Mouse (Mus musculus) MEL (cell line): Measurements from ENCODE around the gene Lrpprc.

Experiments
- CTCF ChIP-seq, 3 experiments: IDR thresholded peaks in 2 of 3; conservative IDR thresholded peaks in 1 of 3; 2 replicates each; pipeline ENCODE4 v1.5.1; 2011 to 2012; ENCODE audit warnings: low read length in 3 of 3, low read depth in 2 of 3, mild to moderate bottlenecking in 2 of 3, improper control_type of control experiment in 1 of 3, inconsistent platforms in 1 of 3, mixed read lengths in 1 of 3, moderate library complexity in 1 of 3; ENCODE audit not compliant: control insufficient read depth in 1 of 3, insufficient read depth in 1 of 3, poor library complexity in 1 of 3, severe bottlenecking in 1 of 3
- MAX ChIP-seq: IDR thresholded peaks from 2 replicates; pipeline ENCODE4 v1.6.1; 2011; ENCODE audit warnings: low read length, improper control_type of control experiment
- SIN3A ChIP-seq: IDR thresholded peaks from 2 replicates; pipeline ENCODE4 v1.6.1; 2012; ENCODE audit warnings: low read length, improper control_type of control experiment, inconsistent platforms
- UBTF ChIP-seq: IDR thresholded peaks from 2 replicates; pipeline ENCODE4 v1.6.1; 2012; ENCODE audit warnings: low read depth, mild to moderate bottlenecking, inconsistent platforms, low read length, improper control_type of control experiment, moderate library complexity, borderline replicate concordance; ENCODE audit not compliant: insufficient read depth
- ZMIZ1 ChIP-seq: IDR thresholded peaks from 2 replicates; pipeline ENCODE4 v1.6.1; 2012; ENCODE audit warnings: low read depth, mild to moderate bottlenecking, inconsistent platforms, low read length, improper control_type of control experiment, moderate library complexity

GRCm38 (mm10) chr17:84667848-84668247 lies 122.7 kb downstream of the Lrpprc start:
- TF ChIP-seq ZMIZ1 (no peak), MAX (no peak), CTCF (IDR thresholded peaks at IDR 0.05 in 2 of 3, conservative IDR thresholded peaks at IDR 0.05 in 1 of 3; ENCODE audit: control insufficient read depth in 1 of 3, insufficient read depth in 1 of 3, low read depth in 2 of 3, low read length in 3 of 3, poor library complexity in 1 of 3, severe bottlenecking in 1 of 3) (no peak), UBTF (no peak), SIN3A (no peak)
